Mouse (Mus musculus) ES-Bruce4 (cell line): ENCODE data around the gene Gadd45b.

Source experiments
- CTCF ChIP-seq: IDR thresholded peaks from one replicate; pipeline ENCODE4 v1.8.1; 2011; ENCODE audit warnings: low read depth, low read length
- EP300 ChIP-seq: IDR thresholded peaks from 2 replicates; pipeline ENCODE4 v1.6.1; 2011; ENCODE audit warnings: low read depth, low read length; ENCODE audit not compliant: insufficient read depth
- POLR2A ChIP-seq: IDR thresholded peaks from one replicate; pipeline ENCODE4 v1.8.1; 2011; ENCODE audit warnings: low read length; ENCODE audit not compliant: insufficient read depth

GRCm38 (mm10) chr10:80881301-80881700, 48.6 kb upstream of the Gadd45b start:
- TF ChIP-seq CTCF (peak; percentile 87), POLR2A (no peak), EP300 (0 out of 2 replicates have a peak, but pooled peaks have one; percentile 12)
